Mouse (Mus musculus) NIH3T3 (cell line): ENCODE measurements around the gene Snx7.

Source experiments
- DNase-seq: peaks from one replicate; pipeline ENCODE4 v3.0.0-alpha.2; 2012; ENCODE audit warnings: low read depth

Gene Snx7

GRCm38 (mm10) chr3:117868637-117869323, at the start of gene Snx7:
Snx7 (minus strand) TSS chr3:117868936.
- DNase-seq: peak; percentile 96

GRCm38 (mm10) chr3:117915420-117915819, 46.7 kb upstream of the Snx7 start:
- DNase-seq: peak; percentile 11

GRCm38 (mm10) chr3:117893736-117894135, 25.0 kb upstream of the Snx7 start:
- no peak for DNase-seq

- DNase-seq: peak; percentile 41
Observed at GRCm38 (mm10) chr3:117875450-117875849, 6.7 kb upstream of the Snx7 start.

DNA sequence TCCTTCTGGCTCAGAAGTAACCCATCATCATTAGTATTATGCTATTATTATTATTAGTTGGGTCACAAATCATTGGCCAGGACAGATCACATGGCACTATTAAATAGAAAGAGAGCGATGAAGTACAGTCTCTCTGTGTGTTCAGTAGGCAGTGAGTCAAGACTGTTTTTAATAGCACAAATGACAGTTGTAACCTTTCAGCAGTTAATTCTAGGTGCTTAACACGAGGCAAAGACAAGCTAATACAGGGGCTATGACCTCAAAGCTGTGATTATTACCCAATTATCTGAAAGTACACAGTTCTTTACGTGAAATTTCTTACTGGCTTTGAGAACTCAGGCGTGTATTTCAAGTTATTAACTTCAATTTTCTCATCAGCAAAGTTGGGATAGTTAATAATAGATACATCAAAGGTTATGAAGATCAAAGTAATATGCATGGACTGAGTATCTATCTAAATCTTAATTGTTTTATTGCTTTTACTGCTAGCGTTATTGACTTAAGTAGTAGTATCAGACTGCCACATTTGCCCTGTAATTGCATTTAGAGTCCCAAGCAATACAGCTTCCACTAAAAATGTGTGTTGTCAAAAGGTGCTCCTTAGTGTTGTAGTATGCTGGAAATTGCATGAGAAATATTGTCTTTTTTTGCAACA, 4.6 kb upstream of the Snx7 start:
- no peak for DNase-seq

- DNase-seq: peak; percentile 57
Observed at GRCm38 (mm10) chr3:117869324-117869715, 584 bp upstream of the Snx7 start.

GRCm38 (mm10) chr3:117868091-117868490, 645 bp downstream of the Snx7 start:
- DNase-seq: peak; percentile 68

DNA sequence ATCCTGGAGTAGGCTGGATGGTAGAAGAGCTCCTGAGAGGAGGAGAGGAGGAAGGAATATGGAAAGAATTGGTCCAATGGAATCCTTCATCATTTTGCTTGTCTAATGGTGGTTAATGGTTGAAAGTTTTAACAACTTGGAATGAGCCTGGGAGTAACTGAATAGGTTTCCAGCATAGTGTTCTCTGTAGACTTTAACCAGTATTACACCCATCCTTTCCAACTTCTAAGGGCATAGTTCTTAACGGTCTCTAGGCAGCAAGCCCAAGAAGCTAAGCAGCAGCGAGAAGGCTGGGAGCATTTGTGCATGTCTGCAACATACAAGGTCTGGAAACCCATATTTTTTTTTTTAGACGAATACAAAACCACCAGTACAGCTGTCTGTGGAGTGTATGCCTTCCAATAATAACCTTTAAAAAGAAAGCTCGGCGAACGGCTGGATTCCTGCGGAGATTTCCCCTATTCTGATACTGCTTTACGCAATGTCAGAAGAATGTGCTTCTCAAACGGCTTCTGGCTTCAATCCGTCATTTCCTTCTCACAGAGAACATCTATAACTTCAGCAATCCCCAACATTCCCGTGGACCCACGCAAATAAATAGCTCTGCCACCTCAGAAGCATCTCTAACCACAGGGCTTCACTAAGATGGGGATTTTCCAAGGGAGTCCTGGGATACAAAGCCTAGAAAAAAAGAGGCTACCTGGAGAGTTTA, 1.9 kb downstream of the Snx7 start:
- peak; percentile 68 for DNase-seq

GRCm38 (mm10) chr3:117865621-117866020, 3.1 kb downstream of the Snx7 start:
- DNase-seq: no peak

- peak; percentile 48 for DNase-seq
Observed at GRCm38 (mm10) chr3:117862951-117863350, 5.8 kb downstream of the Snx7 start.

GRCm38 (mm10) chr3:117861977-117862434, 6.7 kb downstream of the Snx7 start:
- no peak for DNase-seq

- DNase-seq: no peak
Observed at GRCm38 (mm10) chr3:117858996-117859395, 9.7 kb downstream of the Snx7 start.

DNA sequence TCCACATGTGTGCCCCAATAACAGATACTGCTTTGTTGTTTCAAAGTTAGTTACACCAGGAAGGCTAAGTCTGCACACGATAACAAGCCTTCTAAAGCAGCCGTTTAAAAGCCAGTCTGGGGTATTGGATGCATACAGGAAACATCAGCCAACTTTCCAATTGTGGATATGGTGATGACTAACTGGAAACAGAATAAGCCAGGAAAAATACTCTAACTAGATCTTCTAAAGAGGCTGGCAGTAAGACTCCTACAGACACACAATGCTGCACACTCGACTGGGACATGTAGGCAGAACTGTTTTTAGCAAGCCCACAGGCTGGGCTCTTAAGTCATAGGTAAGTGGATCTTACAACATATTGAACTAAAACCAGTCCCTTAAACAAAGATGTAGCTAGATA, 15.0 kb downstream of the Snx7 start:
- DNase-seq: peak; percentile 49

DNA sequence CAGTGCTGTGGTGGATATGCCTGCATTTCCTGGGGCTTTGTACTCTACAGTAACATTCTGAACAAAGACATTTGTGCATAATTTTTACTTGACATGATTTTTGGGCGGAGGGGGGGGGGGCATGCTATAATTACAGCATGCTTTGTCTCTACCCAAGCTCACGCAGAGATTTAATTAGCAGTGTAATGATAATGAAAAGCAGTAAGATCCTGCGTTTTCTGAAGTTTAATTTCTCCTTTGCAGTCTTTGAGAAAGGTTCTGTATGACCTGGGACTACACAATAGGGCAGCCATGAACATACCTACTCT, 16.7 kb downstream of the Snx7 start:
- DNase-seq: no peak

DNA sequence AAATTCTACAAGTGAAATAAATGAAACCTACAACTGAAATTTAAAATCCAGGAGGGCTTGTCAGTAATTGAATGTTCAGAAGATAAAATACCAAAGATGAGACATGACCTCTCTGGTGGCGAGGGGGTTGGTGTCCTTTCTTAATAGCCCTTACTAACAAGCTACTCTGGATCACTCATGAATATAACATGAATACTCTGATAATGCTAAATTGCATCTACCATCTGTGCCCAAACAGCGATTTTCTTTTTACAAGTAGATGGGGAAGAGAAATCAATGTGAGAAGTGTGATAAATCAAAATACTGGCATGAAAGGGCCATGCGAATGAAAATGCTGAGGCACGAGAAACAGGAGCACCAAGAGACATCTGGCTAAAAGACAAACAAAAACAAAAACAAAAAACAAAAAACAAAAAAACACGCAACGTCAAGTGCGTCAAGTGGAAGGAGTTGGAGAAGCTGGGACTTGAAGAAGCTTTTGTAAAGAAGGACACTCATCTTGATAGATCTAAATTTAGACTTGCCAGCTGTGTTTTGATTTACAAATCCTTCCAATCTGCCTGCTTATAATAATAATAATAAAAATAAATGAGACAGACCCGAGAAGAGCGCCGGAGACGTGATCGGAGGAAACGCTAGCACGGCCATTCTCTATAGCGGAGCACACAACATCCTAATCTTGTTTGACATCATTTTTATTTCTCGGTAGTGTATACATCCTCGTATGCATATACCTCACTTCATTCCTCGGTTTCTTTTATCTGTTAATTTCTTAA, 17.3 kb downstream of the Snx7 start:
- no peak for DNase-seq

DNA sequence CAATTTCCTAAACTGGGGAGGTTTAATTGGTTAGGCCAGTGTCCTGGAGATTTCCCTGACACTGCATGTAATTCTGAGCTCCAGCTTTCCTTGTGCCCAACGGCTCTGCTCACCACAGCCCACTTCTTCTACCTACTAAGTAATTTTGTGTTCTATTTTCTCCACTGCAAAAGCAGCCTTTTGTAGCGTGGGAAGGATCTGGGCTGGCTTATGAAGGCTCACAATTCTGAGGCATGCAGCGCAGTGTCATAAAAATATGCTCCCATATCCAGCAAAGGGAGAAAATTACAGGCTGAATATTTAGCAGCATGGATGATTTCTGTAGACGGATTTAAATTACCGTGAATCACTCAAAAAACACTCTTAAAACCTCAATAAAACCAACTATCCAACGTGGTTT, 19.9 kb downstream of the Snx7 start:
- no peak for DNase-seq

DNA sequence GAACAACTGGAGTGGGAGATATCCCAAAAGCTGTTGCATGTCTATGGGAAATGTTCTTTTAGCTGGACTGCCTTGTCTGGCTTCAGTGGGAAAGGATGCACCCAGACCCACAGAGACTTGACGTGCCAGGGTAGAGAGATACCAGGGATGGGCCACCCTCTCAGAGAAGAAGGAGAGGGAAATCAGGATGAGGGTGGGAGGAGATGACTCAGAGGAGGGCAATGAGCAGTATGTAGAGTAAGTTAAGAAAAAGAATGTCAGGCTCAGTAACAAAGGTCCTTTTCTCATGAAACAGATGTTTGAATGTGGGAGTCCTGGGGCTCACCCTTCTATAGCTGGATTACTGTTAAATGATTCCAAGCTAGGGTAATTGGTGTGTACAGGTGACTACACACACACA, 26.1 kb downstream of the Snx7 start:
- DNase-seq: no peak

GRCm38 (mm10) chr3:117839867-117840545, 28.7 kb downstream of the Snx7 start:
- no peak for DNase-seq

DNA sequence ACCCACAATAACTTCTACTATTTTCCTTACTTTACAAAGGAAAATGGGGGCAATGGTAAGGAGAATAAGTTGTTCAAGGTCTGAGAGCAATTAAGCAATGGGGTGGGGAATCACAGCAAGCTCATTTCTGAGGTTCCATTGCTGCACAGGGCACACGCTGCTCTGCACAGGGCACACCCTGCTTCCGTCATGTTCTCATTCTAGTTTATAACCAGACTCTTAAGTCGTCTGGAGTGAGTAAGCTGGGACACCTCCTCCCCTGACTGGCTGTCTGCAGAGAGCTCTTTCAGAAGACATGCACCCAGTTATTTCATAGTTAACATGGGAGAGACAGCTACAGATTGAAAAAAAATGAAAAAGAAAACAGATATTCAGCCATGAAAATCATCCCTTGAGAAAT, 30.7 kb downstream of the Snx7 start:
- DNase-seq: no peak

DNA sequence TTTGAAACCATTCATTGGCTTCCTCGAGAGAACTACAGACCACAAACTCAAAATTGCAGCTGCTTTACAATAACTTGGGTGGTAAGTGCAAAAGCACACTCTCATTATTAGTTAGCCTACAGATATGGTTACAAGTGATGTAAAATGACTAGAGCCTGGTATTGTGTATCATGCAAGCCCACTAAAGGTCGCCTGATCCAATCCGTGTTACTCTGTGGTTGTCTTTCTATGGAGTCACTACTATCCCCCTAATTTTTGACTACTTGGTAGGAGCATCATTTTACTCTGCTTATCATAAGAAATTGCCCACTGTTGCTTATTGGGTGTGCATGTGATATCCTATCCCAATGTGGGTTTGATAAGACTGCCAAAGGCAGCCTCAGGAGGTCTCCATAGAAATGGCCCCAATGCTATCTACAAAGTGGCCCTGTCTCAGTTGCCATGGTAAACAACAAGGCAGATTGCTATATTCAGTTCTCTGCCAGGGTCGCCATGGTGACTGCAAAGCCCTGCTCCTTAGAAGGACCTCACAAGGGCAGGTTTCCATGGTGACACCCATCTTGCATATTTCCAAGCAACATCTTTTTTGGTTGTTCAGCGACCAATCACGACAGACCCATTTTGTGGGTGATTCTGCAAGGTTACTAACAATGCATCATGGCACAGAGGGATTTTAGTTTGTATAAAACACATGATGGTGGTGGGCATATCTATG, 42.1 kb downstream of the Snx7 start:
- DNase-seq: no peak

- DNase-seq: no peak
Observed at GRCm38 (mm10) chr3:117823218-117823617, 45.5 kb downstream of the Snx7 start.
